Mouse (Mus musculus) layer of hippocampus, adult 2 months (tissue): Measurements from ENCODE around the gene 7530416G11Rik. TPM values are rescaled to one million over a fixed set of nuclear protein-coding genes. Genes with fewer than 3 reads are reported as not detected.

ENCODE experiments used
- DNase-seq, 2 experiments: peaks; one replicate each; pipeline ENCODE4 v3.0.0; 2022; ENCODE audit warnings: low spot score in 2 of 2
- H3K27ac ChIP-seq: fragments of 200-600 bp; 2 replicates; pipeline ENCODE4 v1.8.1; 2022
- H3K4me3 ChIP-seq: fragments of 200-600 bp; 2 replicates; pipeline ENCODE4 v1.8.1; 2022; ENCODE audit warnings: mild to moderate bottlenecking
- CTCF ChIP-seq: fragments of 200-600 bp; conservative IDR thresholded peaks from 2 replicates; pipeline ENCODE4 v1.8.1; 2022; ENCODE audit warnings: antibody characterized with exemption, mild to moderate bottlenecking, moderate library complexity
- total RNA-seq, 2 experiments: library from RNA; stranded (reverse); gene quantifications; 2 replicates each; pipeline ENCODE4 v1.2.3; 2021

7530416G11Rik gene
- total RNA-seq, 2 experiments from 2014 or later, result not detected

DNA sequence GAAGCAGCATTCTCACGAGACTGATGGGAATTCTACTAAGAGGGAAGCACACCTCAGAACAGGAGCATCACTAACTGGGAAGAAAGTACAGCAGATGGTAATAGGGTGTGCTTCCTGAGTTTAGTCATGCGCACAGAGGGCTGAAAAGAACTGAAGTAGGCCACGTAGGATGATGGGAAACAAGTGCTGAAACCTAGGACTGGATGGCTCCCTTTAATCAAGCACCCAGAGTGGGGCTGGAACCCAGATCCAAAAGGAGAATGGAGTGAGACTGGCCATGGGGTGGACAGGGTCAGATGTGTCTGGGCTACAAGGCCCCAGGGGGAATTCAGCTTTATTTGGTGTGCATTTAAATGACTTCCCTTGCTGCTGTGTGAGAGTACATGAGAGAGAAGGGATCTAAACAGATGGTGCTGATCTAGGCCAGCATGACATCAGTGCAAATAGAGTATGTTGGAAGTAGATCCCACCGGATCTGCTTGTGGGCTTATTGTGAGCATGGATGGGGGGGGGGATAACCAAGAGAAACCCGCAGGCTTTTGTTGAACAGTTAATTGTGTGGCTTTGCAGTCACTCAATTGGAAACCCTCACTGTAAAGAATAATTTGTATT is 36.5 kb downstream of the 7530416G11Rik start:
- no peak overlapping the region for H3K4me3 ChIP-seq
- peak overlapping the region; percentile 72 for H3K27ac ChIP-seq
- no peak for DNase-seq
- TF ChIP-seq CTCF, result no peak

DNA sequence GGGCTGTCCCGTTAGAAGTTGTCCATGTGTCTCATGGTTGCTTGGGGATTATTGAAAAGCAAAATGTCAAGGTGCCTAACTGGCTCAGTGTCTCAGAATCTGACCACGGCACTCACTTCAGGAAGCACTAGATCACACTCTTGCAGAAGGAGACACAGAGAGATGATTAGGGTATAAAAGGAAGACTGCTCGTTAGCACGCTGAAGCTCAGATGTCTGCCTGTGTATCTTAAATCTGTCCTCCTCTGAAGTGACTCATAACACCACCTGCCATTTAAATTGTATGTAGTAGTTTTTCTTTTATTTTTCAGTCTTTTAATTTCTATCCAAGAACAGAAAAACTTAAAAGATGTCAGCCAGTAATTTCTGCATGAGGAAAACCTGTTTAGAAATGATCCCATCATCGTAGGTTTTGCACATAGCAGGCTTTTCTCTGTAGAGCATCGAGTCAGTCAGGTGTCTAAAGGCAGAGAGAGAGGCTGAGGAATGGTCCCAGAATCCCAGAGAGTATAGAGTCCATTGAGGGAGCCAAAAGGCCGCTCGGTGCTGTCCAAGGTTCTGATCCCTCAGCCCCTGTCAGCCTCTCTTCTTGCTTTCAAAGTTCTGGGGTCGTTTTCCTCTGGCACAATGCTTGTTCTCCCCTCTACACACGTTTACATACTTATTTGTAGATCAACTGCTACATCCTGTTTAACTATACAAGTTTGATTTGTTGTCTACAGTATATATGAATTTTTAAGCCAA is 38.0 kb downstream of the 7530416G11Rik start:
- DNase-seq, result no peak
- H3K4me3 ChIP-seq, result no peak overlapping the region
- TF ChIP-seq CTCF, result no peak
- H3K27ac ChIP-seq, result peak overlapping the region; percentile 72

DNA sequence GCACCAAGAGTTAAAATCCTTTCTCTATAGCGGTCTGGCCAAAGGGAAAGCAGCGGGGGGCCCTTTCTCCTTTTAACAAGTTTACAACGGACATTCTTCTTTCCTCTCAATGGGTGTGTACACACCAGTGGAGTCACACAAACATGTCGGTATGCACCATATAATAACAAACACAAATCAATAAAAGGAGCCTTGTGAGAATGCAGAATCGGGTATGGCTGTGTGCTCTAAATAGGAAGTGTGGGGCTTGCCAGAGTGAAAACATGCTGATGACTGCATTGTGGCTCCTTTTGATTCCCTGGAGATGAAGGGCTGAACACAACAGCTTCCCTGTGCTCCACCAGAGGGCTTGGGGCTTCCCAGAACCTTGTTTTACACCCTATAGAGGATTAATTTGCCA is 38.8 kb downstream of the 7530416G11Rik start:
- Histone ChIP-seq H3K4me3 (no peak overlapping the region), H3K27ac (peak overlapping the region; percentile 72)
- TF ChIP-seq CTCF, result peak; percentile 46
- no peak for DNase-seq

GRCm38 (mm10) chr15:85463027-85463790 is 39.8 kb downstream of the 7530416G11Rik start:
- peak overlapping the region; percentile 72 for H3K27ac ChIP-seq
- no peak for DNase-seq
- TF ChIP-seq CTCF, result no peak
- H3K4me3 ChIP-seq, result no peak overlapping the region

DNA sequence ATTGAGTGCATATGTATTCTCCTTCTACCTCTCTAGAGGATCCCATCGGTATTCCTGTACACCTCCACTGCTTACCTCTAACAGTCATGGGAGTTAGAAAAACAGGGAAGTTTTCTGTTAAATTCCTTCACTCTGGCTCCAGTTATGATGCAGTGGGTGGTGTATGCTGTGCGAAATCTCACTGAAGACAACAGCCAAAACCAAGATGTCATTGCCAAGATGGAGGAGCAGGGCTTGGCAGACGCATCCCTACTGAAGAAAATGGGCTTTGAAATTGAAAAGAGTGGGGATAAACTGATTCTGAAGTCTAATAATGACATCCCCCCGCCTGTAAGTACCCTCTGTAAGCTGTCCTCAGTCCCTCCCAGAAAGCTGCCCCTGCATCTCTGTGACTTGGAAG is 40.9 kb downstream of the 7530416G11Rik start:
- Histone ChIP-seq H3K27ac (peak overlapping the region; percentile 72), H3K4me3 (no peak overlapping the region)
- no peak for DNase-seq
- no peak for TF ChIP-seq CTCF

- TF ChIP-seq CTCF, result no peak
- peak in 1 of 2 experiments; percentile 44 for DNase-seq
Observed at GRCm38 (mm10) chr15:85461541-85461940, 41.5 kb downstream of the 7530416G11Rik start.

DNA sequence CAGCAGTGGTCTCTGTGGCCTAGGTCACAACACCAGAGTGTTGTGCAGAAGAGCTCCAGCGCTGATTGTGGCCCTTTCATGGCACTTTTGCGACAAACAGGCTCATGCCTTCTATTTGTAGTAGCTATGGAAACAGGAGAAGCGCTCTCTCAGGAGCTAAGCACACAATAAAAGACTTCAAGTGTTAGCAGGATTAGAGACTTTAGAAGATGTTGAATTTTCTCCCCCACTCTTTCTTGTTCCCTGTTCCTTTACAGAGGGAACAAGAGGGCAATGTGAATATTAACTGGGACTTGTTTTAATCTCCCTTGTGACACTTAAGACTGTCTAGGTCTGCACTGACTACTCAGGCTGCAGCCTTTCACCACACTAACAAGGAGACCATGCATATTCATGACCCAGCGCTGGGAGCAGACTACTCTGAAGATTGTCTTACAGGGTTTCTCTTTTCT is 44.4 kb downstream of the 7530416G11Rik start:
- no peak overlapping the region for H3K4me3 ChIP-seq
- DNase-seq, result no peak
- H3K27ac ChIP-seq, result peak overlapping the region; percentile 63
- no peak for TF ChIP-seq CTCF

More at GRCm38 (mm10) chr15:85461541-85461940, 41.5 kb downstream of the 7530416G11Rik start:
- Histone ChIP-seq H3K4me3 (no peak overlapping the region), H3K27ac (peak overlapping the region; percentile 61)

- peak overlapping the region; percentile 63 for H3K27ac ChIP-seq
Observed at GRCm38 (mm10) chr15:85457838-85458237, 45.2 kb downstream of the 7530416G11Rik start.

GRCm38 (mm10) chr15:85456891-85457290 is 46.1 kb downstream of the 7530416G11Rik start:
- peak overlapping the region; percentile 36 for H3K27ac ChIP-seq
- DNase-seq, result no peak
- no peak for TF ChIP-seq CTCF
- no peak overlapping the region for H3K4me3 ChIP-seq

More at GRCm38 (mm10) chr15:85457838-85458237, 45.2 kb downstream of the 7530416G11Rik start:
- DNase-seq, result no peak
- H3K4me3 ChIP-seq, result no peak overlapping the region
- no peak for TF ChIP-seq CTCF

DNA sequence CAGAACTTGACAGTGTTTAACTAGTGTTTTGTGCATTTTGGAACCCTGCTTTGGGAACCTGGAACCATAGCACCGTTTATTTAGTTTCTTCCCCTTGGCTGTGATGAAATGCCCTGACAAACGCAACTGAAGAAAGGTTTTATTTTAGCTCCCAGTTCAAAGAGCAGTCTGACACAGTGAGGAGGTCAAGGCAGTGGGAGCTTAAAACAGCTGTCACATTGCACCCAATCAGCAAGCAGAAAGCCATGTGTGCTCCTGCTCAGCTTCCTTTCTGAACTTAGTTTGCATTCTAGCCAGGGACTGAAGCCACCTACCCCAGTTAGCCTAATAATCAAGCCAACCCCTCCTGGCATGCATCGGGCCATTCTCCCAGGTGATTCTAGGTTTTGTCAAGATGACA is 56.4 kb downstream of the 7530416G11Rik start:
- Histone ChIP-seq H3K27ac (no peak overlapping the region), H3K4me3 (no peak overlapping the region)
- TF ChIP-seq CTCF, result no peak
- DNase-seq, result no peak

Other genes with a start within 250 kb of the 7530416G11Rik start
- 100 to 1,000 TPM; 290 to 297 TPM for gene Atxn10, start 167.0 kb downstream of the 7530416G11Rik start, total RNA-seq
- gene Wnt7b, start 79.2 kb upstream of the 7530416G11Rik start, total RNA-seq, result 10 to 100 TPM; 46.4 to 47.6 TPM
- gene Ppara, start 231.8 kb upstream of the 7530416G11Rik start, total RNA-seq, result 1 to 10 TPM; 3.1 to 3.9 TPM